Mouse (Mus musculus): ENCODE data around the gene Ccnk.

DNA sequence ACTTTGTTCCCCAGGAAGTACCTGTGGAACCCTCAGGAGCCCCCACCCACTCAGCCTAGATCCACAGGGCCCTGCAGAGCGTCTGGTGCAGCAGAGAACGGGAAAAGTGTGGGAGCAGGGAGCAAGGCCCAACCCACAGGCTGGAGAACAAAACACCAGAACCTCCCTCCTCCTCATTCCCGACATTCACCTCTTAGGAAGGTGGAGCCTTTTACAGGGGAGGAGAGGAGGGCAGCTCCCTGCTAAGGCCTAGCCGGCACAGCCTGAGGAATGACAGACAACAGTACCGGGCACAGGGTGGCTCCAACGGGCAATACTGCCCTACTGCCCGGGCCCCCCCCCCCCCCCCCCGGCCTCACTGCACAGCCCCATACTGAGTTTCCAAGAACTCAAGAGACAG lies 44.0 kb downstream of the Ccnk start:
- no peak for TF ChIP-seq CTCF (IDR thresholded peaks at IDR 0.05; ENCODE audit: borderline replicate concordance, insufficient read depth, low read length)
- no peak for TF ChIP-seq POLR2A (IDR thresholded peaks at IDR 0.05; ENCODE audit: low read depth, low read length)

Data from embryonic fibroblast, embryonic 13.5 days (primary cell).